Mouse (Mus musculus) MEL (cell line): ENCODE measurements around the gene Scrt2. TPM values are rescaled to one million over a fixed set of nuclear protein-coding genes. Genes with fewer than 3 reads are reported as not detected.
"Not testable (repeated sequence)": the region's sequence is repeated elsewhere in the genome, so short reads cannot be mapped to it uniquely, and the experiment has no call there.

Experiments
- DNase-seq: peaks from one replicate; pipeline ENCODE4 v3.0.0; 2011; ENCODE audit warnings: low read depth, low spot score
- H3K27ac ChIP-seq: 2 replicates; pipeline ENCODE4 v1.5.1; 2012; ENCODE audit warnings: low read depth, mild to moderate bottlenecking, control low read depth, low read length, moderate library complexity; ENCODE audit not compliant: control insufficient read depth
- H3K27me3 ChIP-seq, 2 experiments: fragments of 150-350 bp in 1 of 2; sonication (generic) in 1 of 2; 2 replicates each; pipeline ENCODE4 v1.6.1; 2012; ENCODE audit warnings: low read length in 2 of 2, mild to moderate bottlenecking in 2 of 2, improper control_type of control experiment in 1 of 2, moderate library complexity in 1 of 2; ENCODE audit not compliant: insufficient read depth in 2 of 2, control insufficient read depth in 1 of 2
- H3K36me3 ChIP-seq, 2 experiments: 2 replicates each; pipeline ENCODE4 v1.6.1; 2012 to 2014; ENCODE audit warnings: low read length in 2 of 2, improper control_type of control experiment in 1 of 2, inconsistent platforms in 1 of 2, mild to moderate bottlenecking in 1 of 2; ENCODE audit not compliant: insufficient read depth in 2 of 2, control insufficient read depth in 1 of 2
- H3K4me1 ChIP-seq, 2 experiments: fragments of 150-350 bp in 1 of 2; sonication (generic) in 1 of 2; 2 replicates each; pipeline ENCODE4 v1.6.1; 2012; ENCODE audit warnings: low read length in 2 of 2, improper control_type of control experiment in 1 of 2, mild to moderate bottlenecking in 1 of 2; ENCODE audit not compliant: insufficient read depth in 2 of 2, control insufficient read depth in 1 of 2
- H3K4me3 ChIP-seq, 2 experiments: fragments of 150-350 bp in 1 of 2; sonication (generic) in 1 of 2; 2 replicates each; pipeline ENCODE4 v1.5.1; 2012; ENCODE audit warnings: low read depth in 2 of 2, low read length in 2 of 2, mild to moderate bottlenecking in 2 of 2, moderate library complexity in 2 of 2, control low read depth in 1 of 2, improper control_type of control experiment in 1 of 2; ENCODE audit not compliant: control insufficient read depth in 1 of 2, insufficient read depth in 1 of 2
- H3K79me2 ChIP-seq: 2 replicates; pipeline ENCODE4 v1.6.1; 2012; ENCODE audit warnings: mild to moderate bottlenecking, low read length, moderate library complexity; ENCODE audit not compliant: control insufficient read depth, poor library complexity, insufficient read depth
- H3K9ac ChIP-seq: 2 replicates; pipeline ENCODE4 v1.6.1; 2012; ENCODE audit warnings: low read depth, mild to moderate bottlenecking, control low read depth, low read length, moderate library complexity; ENCODE audit not compliant: control insufficient read depth, poor library complexity, severe bottlenecking
- H3K9me3 ChIP-seq: fragments of 150-350 bp; sonication (generic); replicated peaks from 2 replicates; pipeline ENCODE4 v1.6.1; 2012; ENCODE audit warnings: mild to moderate bottlenecking, low read length, improper control_type of control experiment, moderate library complexity; ENCODE audit not compliant: insufficient read depth
- BHLHE40 ChIP-seq: IDR thresholded peaks from 2 replicates; pipeline ENCODE4 v1.6.1; 2012; ENCODE audit warnings: low read depth, mild to moderate bottlenecking, inconsistent platforms, low read length, improper control_type of control experiment, borderline replicate concordance
- CHD2 ChIP-seq: IDR thresholded peaks from 2 replicates; pipeline ENCODE4 v1.6.1; 2011; ENCODE audit warnings: low read length, improper control_type of control experiment
- ETS1 ChIP-seq: IDR thresholded peaks from 2 replicates; pipeline ENCODE4 v1.6.1; 2012; ENCODE audit warnings: low read depth, mild to moderate bottlenecking, inconsistent platforms, low read length, improper control_type of control experiment, moderate library complexity
- JUND ChIP-seq: IDR thresholded peaks from 2 replicates; pipeline ENCODE4 v1.6.1; 2011; ENCODE audit warnings: low read depth, mild to moderate bottlenecking, improper control_type of control experiment, low read length
- KAT2A ChIP-seq: conservative IDR thresholded peaks from 2 replicates; pipeline ENCODE4 v1.6.1; 2012; ENCODE audit warnings: low read depth, low read length, improper control_type of control experiment, inconsistent platforms
- MAFK ChIP-seq: IDR thresholded peaks from 2 replicates; pipeline ENCODE4 v1.6.1; 2011; ENCODE audit warnings: low read depth, mild to moderate bottlenecking, low read length, improper control_type of control experiment, borderline replicate concordance
- MXI1 ChIP-seq: IDR thresholded peaks from 2 replicates; pipeline ENCODE4 v1.6.1; 2011; ENCODE audit warnings: mild to moderate bottlenecking, low read depth, low read length, improper control_type of control experiment
- MYC ChIP-seq: IDR thresholded peaks from 2 replicates; pipeline ENCODE4 v1.6.1; 2011; ENCODE audit warnings: low read depth, mild to moderate bottlenecking, low read length, improper control_type of control experiment, moderate library complexity
- NELFE ChIP-seq: IDR thresholded peaks from 2 replicates; pipeline ENCODE4 v1.6.1; 2011; ENCODE audit warnings: low read depth, low read length, improper control_type of control experiment
- NRF1 ChIP-seq: IDR thresholded peaks from 2 replicates; pipeline ENCODE4 v1.6.1; 2014; ENCODE audit warnings: low read depth, mild to moderate bottlenecking, inconsistent platforms, low read length, improper control_type of control experiment, moderate library complexity; ENCODE audit not compliant: poor library complexity, insufficient read depth, severe bottlenecking
- POLR2A ChIP-seq, 2 experiments: IDR thresholded peaks; 2 replicates each; pipeline ENCODE4 v1.6.1; 2011 to 2012; ENCODE audit warnings: low read length in 2 of 2, mild to moderate bottlenecking in 2 of 2, control low read depth in 1 of 2, improper control_type of control experiment in 1 of 2, low read depth in 1 of 2, moderate library complexity in 1 of 2; ENCODE audit not compliant: control insufficient read depth in 1 of 2, insufficient read depth in 1 of 2, poor library complexity in 1 of 2
- POLR2AphosphoS5 ChIP-seq: IDR thresholded peaks from 2 replicates; pipeline ENCODE4 v1.6.1; 2012; ENCODE audit warnings: low read depth, borderline replicate concordance, mild to moderate bottlenecking, inconsistent platforms, low read length, moderate library complexity, mixed read lengths
- RCOR1 ChIP-seq: IDR thresholded peaks from 2 replicates; pipeline ENCODE4 v1.6.1; 2012; ENCODE audit warnings: low read depth, mild to moderate bottlenecking, inconsistent platforms, low read length, improper control_type of control experiment
- TBP ChIP-seq: IDR thresholded peaks from 2 replicates; pipeline ENCODE4 v1.8.0; 2011; ENCODE audit warnings: low read depth, low read length, improper control_type of control experiment
- TCF12 ChIP-seq: IDR thresholded peaks from 2 replicates; pipeline ENCODE4 v1.6.1; 2014; ENCODE audit warnings: low read depth, mild to moderate bottlenecking, inconsistent platforms, low read length, improper control_type of control experiment, moderate library complexity
- UBTF ChIP-seq: IDR thresholded peaks from 2 replicates; pipeline ENCODE4 v1.6.1; 2012; ENCODE audit warnings: low read depth, mild to moderate bottlenecking, inconsistent platforms, low read length, improper control_type of control experiment, moderate library complexity, borderline replicate concordance; ENCODE audit not compliant: insufficient read depth
- USF1 ChIP-seq: IDR thresholded peaks from 2 replicates; pipeline ENCODE4 v1.6.1; 2014; ENCODE audit warnings: low read depth, mild to moderate bottlenecking, inconsistent platforms, low read length, improper control_type of control experiment, moderate library complexity
- ZKSCAN1 ChIP-seq: IDR thresholded peaks from 2 replicates; pipeline ENCODE4 v1.6.1; 2012; ENCODE audit warnings: low read depth, mild to moderate bottlenecking, inconsistent platforms, low read length, improper control_type of control experiment, moderate library complexity
- polyA plus RNA-seq, 2 experiments: library from polyadenylated mRNA; stranded (reverse) in 1 of 2; unstranded in 1 of 2; fragments of >175 nt in 1 of 2; fragments of >200 nt in 1 of 2; gene quantifications; 2 replicates each; pipeline versions ENCODE4 v1.2.1 to v1.2.4; 2012; ENCODE audit warnings: low replicate concordance in 2 of 2, low read depth in 1 of 2; ENCODE audit not compliant: insufficient read length in 2 of 2, insufficient read depth in 1 of 2, missing spikeins in 1 of 2
- total RNA-seq: library from RNA; depleted of rRNA; stranded (reverse); fragments of 300-350 nt; gene quantifications from 2 replicates; pipeline ENCODE4 v1.2.3, GENCODE M21; 2012

Scrt2 gene
- total and polyA plus RNA-seq, 3 experiments = not detected

DNA sequence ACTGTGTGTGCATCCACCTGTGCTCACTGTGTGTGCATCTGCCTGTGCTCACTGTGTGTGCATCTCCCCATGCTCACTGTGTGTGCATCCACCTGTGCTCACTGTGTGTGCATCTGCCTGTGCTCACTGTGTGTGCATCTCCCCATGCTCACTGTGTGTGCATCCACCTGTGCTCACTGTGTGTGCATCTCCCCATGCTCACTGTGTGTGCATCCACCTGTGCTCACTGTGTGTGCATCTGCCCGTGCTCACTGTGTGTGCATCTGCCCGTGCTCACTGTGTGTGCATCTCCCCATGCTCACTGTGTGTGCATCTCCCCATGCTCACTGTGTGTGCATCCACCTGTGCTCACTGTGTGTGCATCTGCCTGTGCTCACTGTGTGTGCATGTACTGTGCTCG, 18.5 kb upstream of the Scrt2 start:
- not testable (repeated sequence) for H3K79me2 ChIP-seq, H3K9me3 ChIP-seq
- TF ChIP-seq POLR2AphosphoS5 = peak; percentile 68; the same call in 1 of the 2 replicates
- TF ChIP-seq, all 39 proteins: peak for 1; not testable (repeated sequence) for 38
- not testable (repeated sequence) for H3K9ac ChIP-seq, H3K27me3 ChIP-seq, H3K36me3 ChIP-seq, H3K4me3 ChIP-seq, H3K27ac ChIP-seq, H3K4me1 ChIP-seq, DNase-seq

DNA sequence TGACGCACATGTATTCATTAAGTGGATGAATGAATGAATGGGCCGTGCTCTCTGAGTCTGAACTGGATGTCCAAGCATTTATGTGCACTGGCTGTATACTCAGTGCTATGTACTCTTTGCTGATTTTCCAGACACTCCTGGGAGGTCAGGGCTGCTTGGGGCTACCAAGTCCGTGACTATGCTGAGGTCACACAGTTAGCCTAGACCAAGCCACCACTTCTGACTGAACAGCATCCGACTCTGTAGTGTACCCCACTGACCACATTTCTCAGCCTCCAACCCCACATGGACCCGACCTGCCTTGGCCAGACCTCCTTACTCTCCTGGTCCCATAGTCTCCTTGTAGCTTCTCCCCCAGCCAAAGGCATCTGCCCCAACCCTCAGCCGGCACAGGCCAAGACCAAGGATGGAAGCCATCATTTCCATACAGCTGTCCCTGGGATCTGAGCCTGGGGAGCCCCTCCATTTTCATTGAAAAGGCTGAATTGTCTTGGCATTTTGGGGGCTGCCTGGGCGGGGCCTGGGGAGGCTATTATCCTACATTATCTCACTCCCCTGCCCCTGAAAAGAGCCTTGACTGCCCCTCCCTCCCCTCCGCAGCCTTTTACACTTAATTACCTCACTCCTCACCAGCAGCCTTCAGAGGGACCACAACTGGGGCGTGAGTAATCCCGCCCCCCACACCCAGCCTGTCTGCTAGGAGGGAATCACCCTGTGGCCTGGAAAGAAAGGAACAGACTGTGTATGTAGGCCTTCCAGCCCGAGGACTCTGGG, 12.5 kb upstream of the Scrt2 start:
- H3K27me3 ChIP-seq = peaks cover 9% of the 10 kb centered on the region in 2 experiments; a peak in 3 of 4 replicates
- no peaks in the 10 kb centered on the region for H3K4me1 ChIP-seq
- H3K27ac ChIP-seq = no peak overlapping the region
- no peak for DNase-seq
- H3K9me3 ChIP-seq = no peaks in the 10 kb centered on the region
- H3K4me3 ChIP-seq = no peak overlapping the region
- no peaks in the 10 kb centered on the region for H3K36me3 ChIP-seq
- no peak overlapping the region for H3K9ac ChIP-seq
- no peak for TF ChIP-seq TCF12
- no peak for TF ChIP-seq MYC
- TF ChIP-seq, all 39 proteins: peak for 0
- H3K79me2 ChIP-seq = no peaks in the 10 kb centered on the region

DNA sequence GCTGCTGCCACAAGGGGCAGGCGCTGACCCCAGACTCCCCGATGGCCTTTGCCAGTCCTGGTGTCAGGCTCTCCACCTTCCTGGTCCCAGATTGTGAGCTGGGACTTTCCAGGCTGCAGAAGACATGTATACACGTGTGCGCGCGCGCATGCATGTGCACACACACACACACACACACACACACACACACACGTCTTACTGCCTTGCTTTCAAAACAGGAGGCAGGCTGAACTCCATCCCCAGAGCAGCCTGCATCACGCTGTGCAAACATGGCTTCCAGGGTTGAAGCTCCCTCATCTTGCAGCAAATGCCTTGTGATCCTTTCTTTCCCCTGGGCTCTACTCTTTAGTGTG, 11.9 kb upstream of the Scrt2 start:
- Histone ChIP-seq H3K27ac (no peak overlapping the region), H3K4me3 (no peak overlapping the region), H3K36me3 (no peaks in the 10 kb centered on the region), H3K79me2 (no peaks in the 10 kb centered on the region), H3K9ac (no peak overlapping the region), H3K27me3 (peaks cover 9 to 10% of the 10 kb centered on the region in 2 experiments), H3K4me1 (no peaks in the 10 kb centered on the region), H3K9me3 (no peaks in the 10 kb centered on the region)
- TF ChIP-seq TBP (no peak), RCOR1 (no peak), UBTF (no peak), MYC (no peak), JUND (no peak)
- no peak for DNase-seq

DNA sequence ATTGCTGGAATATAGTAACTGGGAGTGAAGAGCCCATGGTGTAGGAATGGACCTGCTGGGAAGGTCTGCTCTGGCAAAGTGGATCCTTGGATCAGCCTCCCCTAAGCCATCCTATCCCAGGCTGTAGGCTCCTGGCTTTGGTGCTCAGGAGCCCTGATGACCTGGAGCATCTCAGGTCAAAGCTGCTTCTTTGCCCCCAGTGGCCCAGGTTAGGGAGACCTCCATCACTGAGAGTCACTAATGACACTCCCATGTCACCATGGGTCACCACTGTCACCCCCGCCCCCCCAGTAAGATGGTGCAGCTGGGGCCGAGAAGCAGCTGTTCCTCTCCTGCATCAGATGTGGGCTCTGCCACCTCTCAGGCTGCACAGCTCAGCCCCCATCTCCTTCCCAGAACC, 11.4 kb upstream of the Scrt2 start:
- Histone ChIP-seq H3K9ac (no peak overlapping the region), H3K27me3 (peaks cover 9 to 13% of the 10 kb centered on the region in 2 experiments), H3K36me3 (no peaks in the 10 kb centered on the region), H3K4me3 (no peak overlapping the region), H3K4me1 (no peaks in the 10 kb centered on the region), H3K27ac (no peak overlapping the region), H3K79me2 (no peaks in the 10 kb centered on the region), H3K9me3 (no peaks in the 10 kb centered on the region)
- no peak for DNase-seq
- TF ChIP-seq POLR2A (IDR thresholded peaks at IDR 0.05; ENCODE audit: control insufficient read depth in 1 of 2, insufficient read depth in 1 of 2, low read depth in 1 of 2, low read length in 2 of 2, poor library complexity in 1 of 2) = no peak
- no peak for TF ChIP-seq NRF1
- TF ChIP-seq KAT2A = no peak
- no peak for TF ChIP-seq BHLHE40
- no peak for TF ChIP-seq TCF12
- no peak for TF ChIP-seq ZKSCAN1
- no peak for TF ChIP-seq JUND
- TF ChIP-seq USF1 = no peak
- no peak for TF ChIP-seq ETS1
- TF ChIP-seq MAFK = no peak
- no peak for TF ChIP-seq TBP
- TF ChIP-seq MXI1 = no peak
- no peak for TF ChIP-seq NELFE
- no peak for TF ChIP-seq CHD2
